Mouse (Mus musculus) C2C12 (cell line): ENCODE data around the gene Frmd6. TPM values are rescaled to one million over a fixed set of nuclear protein-coding genes. Genes with fewer than 3 reads are reported as not detected.
A peak's percentile ranks its signal among the peaks of the same experiment; 100 is the strongest.

Source experiments
- H3K27me3 ChIP-seq: one replicate; pipeline ENCODE4 v1.6.1; 2011; ENCODE audit not compliant: control insufficient read depth, insufficient read depth, insufficient read length
- H3K36me3 ChIP-seq: one replicate; pipeline ENCODE4 v1.6.1; 2011; ENCODE audit not compliant: control insufficient read depth, insufficient read depth
- H3K4me3 ChIP-seq: one replicate; pipeline ENCODE4 v1.5.1; 2011; ENCODE audit warnings: mild to moderate bottlenecking, control low read depth; ENCODE audit not compliant: poor library complexity, insufficient read depth, severe bottlenecking
- H3K79me2 ChIP-seq: one replicate; pipeline ENCODE4 v1.6.1; 2011; ENCODE audit not compliant: control insufficient read depth, insufficient read depth
- H3K79me3 ChIP-seq: one replicate; pipeline ENCODE4 v1.6.1; 2011; ENCODE audit warnings: low read depth, control low read depth
- H3ac ChIP-seq: one replicate; pipeline ENCODE3; 2011; ENCODE audit warnings: low read depth; ENCODE audit not compliant: control insufficient read depth, insufficient read length
- CEBPB ChIP-seq: IDR thresholded peaks from one replicate; pipeline ENCODE4 v1.6.1; 2011; ENCODE audit warnings: low read depth, mild to moderate bottlenecking, control low read depth, moderate library complexity
- CTCF ChIP-seq: IDR thresholded peaks from one replicate; pipeline ENCODE4 v1.5.1; 2011; ENCODE audit not compliant: control insufficient read depth, insufficient read depth, insufficient read length
- FOSL1 ChIP-seq: IDR thresholded peaks from one replicate; pipeline ENCODE4 v1.8.0; 2011; ENCODE audit warnings: mild to moderate bottlenecking, low read length; ENCODE audit not compliant: poor library complexity, insufficient read depth, severe bottlenecking
- MAX ChIP-seq: IDR thresholded peaks from one replicate; pipeline ENCODE4 v1.6.1; 2011; ENCODE audit warnings: mild to moderate bottlenecking, control low read depth
- MYOD1 ChIP-seq: IDR thresholded peaks from one replicate; pipeline ENCODE4 v1.6.1; 2011; ENCODE audit warnings: low read depth; ENCODE audit not compliant: control insufficient read depth, insufficient read length
- MYOG ChIP-seq: IDR thresholded peaks from one replicate; pipeline ENCODE4 v1.6.1; 2011; ENCODE audit not compliant: control insufficient read depth, insufficient read length; ENCODE audit errors: extremely low read depth
- USF1 ChIP-seq: IDR thresholded peaks from one replicate; pipeline ENCODE4 v1.6.1; 2011; ENCODE audit warnings: low read depth, mild to moderate bottlenecking, control low read depth, moderate library complexity
- polyA plus RNA-seq: library from polyadenylated mRNA; unstranded; fragments of >200 nt; fragmentation: generic; extraction: Trizol; gene quantifications from one replicate; pipeline ENCODE4 v1.2.1, GENCODE M21; 2012; ENCODE audit warnings: missing spikeins

Gene Frmd6
- polyA plus RNA-seq, 1 experiment, result 29.2 TPM

GRCm38 (mm10) chr12:70826318-70827072 lies 1.2 kb downstream of the Frmd6 start:
- H3K27me3 ChIP-seq, result no peaks in the 10 kb centered on the region
- TF ChIP-seq USF1 (no peak), MYOD1 (no peak), CTCF (no peak), MAX (peak; percentile 27), MYOG (no peak)
- peak overlapping the region; percentile 90 for H3ac ChIP-seq
- peaks cover 56% of the 10 kb centered on the region for H3K79me3 ChIP-seq
- peaks cover 6% of the 10 kb centered on the region for H3K36me3 ChIP-seq
- peak overlapping the region; percentile 74 for H3K4me3 ChIP-seq
- H3K79me2 ChIP-seq, result peaks cover 60% of the 10 kb centered on the region

- Histone ChIP-seq H3ac (no peak overlapping the region), H3K27me3 (no peaks in the 10 kb centered on the region), H3K36me3 (peaks cover 6% of the 10 kb centered on the region), H3K79me3 (peaks cover 63% of the 10 kb centered on the region), H3K79me2 (peaks cover 69% of the 10 kb centered on the region), H3K4me3 (peak overlapping the region; percentile 74)
- TF ChIP-seq FOSL1, result no peak
- no peak for TF ChIP-seq CTCF
- TF ChIP-seq MYOG, result no peak
- TF ChIP-seq MYOD1, result no peak
- no peak for TF ChIP-seq CEBPB
- TF ChIP-seq USF1, result no peak
- TF ChIP-seq MAX, result no peak
Observed at GRCm38 (mm10) chr12:70827187-70827900, 2.0 kb downstream of the Frmd6 start.

- TF ChIP-seq FOSL1 (no peak), MAX (no peak), USF1 (no peak), CEBPB (no peak), MYOG (no peak), CTCF (no peak)
- peak overlapping the region; percentile 74 for H3K4me3 ChIP-seq
- peaks cover 74% of the 10 kb centered on the region for H3K79me2 ChIP-seq
- H3K36me3 ChIP-seq, result peaks cover 6% of the 10 kb centered on the region
- H3K27me3 ChIP-seq, result no peaks in the 10 kb centered on the region
- H3ac ChIP-seq, result no peak overlapping the region
- H3K79me3 ChIP-seq, result peaks cover 68% of the 10 kb centered on the region
Observed at GRCm38 (mm10) chr12:70827901-70828271, 2.6 kb downstream of the Frmd6 start.

- TF ChIP-seq MAX (peak; percentile 32), CTCF (no peak), USF1 (peak; percentile 31), FOSL1 (no peak)
- no peak overlapping the region for H3K4me3 ChIP-seq
- peak overlapping the region; percentile 57 for H3ac ChIP-seq
- peaks cover 97% of the 10 kb centered on the region for H3K79me3 ChIP-seq
- H3K36me3 ChIP-seq, result peaks cover 15% of the 10 kb centered on the region
- peaks cover 100% of the 10 kb centered on the region for H3K79me2 ChIP-seq
- no peaks in the 10 kb centered on the region for H3K27me3 ChIP-seq
Observed at GRCm38 (mm10) chr12:70830982-70831566, 5.8 kb downstream of the Frmd6 start.

- Histone ChIP-seq H3ac (no peak overlapping the region), H3K79me3 (peaks cover 97% of the 10 kb centered on the region), H3K4me3 (no peak overlapping the region), H3K27me3 (no peaks in the 10 kb centered on the region), H3K36me3 (peaks cover 15% of the 10 kb centered on the region), H3K79me2 (peaks cover 100% of the 10 kb centered on the region)
- TF ChIP-seq USF1, result no peak
- no peak for TF ChIP-seq CTCF
- TF ChIP-seq FOSL1, result no peak
- TF ChIP-seq MYOG, result no peak
- TF ChIP-seq MYOD1, result no peak
- no peak for TF ChIP-seq CEBPB
- TF ChIP-seq MAX, result no peak
Observed at GRCm38 (mm10) chr12:70832216-70832998, 7.1 kb downstream of the Frmd6 start.
